Mouse (Mus musculus) G1E (cell line): ENCODE measurements around the gene Ap2s1. TPM values are rescaled to one million over a fixed set of nuclear protein-coding genes. Genes with fewer than 3 reads are reported as not detected.

Experiments used
- ATAC-seq: 2 replicates; pipeline ENCODE4 v1.8.0; 2016; ENCODE audit warnings: mild to moderate bottlenecking; ENCODE audit not compliant: insufficient number of reproducible peaks, poor library complexity, low FRiP score, severe bottlenecking; ENCODE audit errors: extremely low read depth
- DNase-seq: peaks from one replicate; pipeline ENCODE4 v3.0.0; 2012; ENCODE audit warnings: low spot score
- H3K27me3 ChIP-seq: 2 replicates; pipeline ENCODE4 v1.6.1; 2012; ENCODE audit warnings: mild to moderate bottlenecking, low read length, inconsistent platforms; ENCODE audit not compliant: insufficient read depth
- H3K36me3 ChIP-seq: replicated peaks from 2 replicates; pipeline ENCODE3; 2012; ENCODE audit warnings: mild to moderate bottlenecking, inconsistent platforms
- H3K4me1 ChIP-seq: 2 replicates; pipeline ENCODE4 v1.6.1; 2012; ENCODE audit warnings: low read depth, low read length, inconsistent platforms, mixed read lengths; ENCODE audit not compliant: insufficient read depth
- H3K4me3 ChIP-seq: 2 replicates; pipeline ENCODE4 v1.5.1; 2012; ENCODE audit warnings: low read depth, mild to moderate bottlenecking, inconsistent platforms, low read length, moderate library complexity, mixed read lengths
- H3K9me3 ChIP-seq: replicated peaks from 2 replicates; pipeline ENCODE4 v1.6.1; 2012; ENCODE audit warnings: inconsistent platforms
- CTCF ChIP-seq: IDR thresholded peaks from 2 replicates; pipeline ENCODE4 v1.5.1; 2012; ENCODE audit warnings: low read depth, low read length, inconsistent platforms, mixed read lengths
- GATA1 ChIP-seq: IDR thresholded peaks from 2 replicates; pipeline ENCODE4 v1.6.1; 2012; ENCODE audit warnings: borderline replicate concordance, low read length, inconsistent platforms, mixed read lengths
- GATA2 ChIP-seq: IDR thresholded peaks from 2 replicates; pipeline ENCODE4 v1.6.1; 2012; ENCODE audit warnings: low read depth, low read length, inconsistent platforms, borderline replicate concordance
- POLR2AphosphoS5 ChIP-seq: IDR thresholded peaks from 2 replicates; pipeline ENCODE4 v1.6.1; 2012; ENCODE audit warnings: low read depth, low read length, inconsistent platforms; ENCODE audit not compliant: insufficient replicate concordance
- TAL1 ChIP-seq: conservative IDR thresholded peaks from 2 replicates; pipeline ENCODE4 v1.6.1; 2012; ENCODE audit warnings: low read depth, low read length, inconsistent platforms, mixed read lengths
- polyA plus RNA-seq: library from polyadenylated mRNA; stranded (reverse); fragments of >175 nt; gene quantifications from 2 replicates; pipeline ENCODE4 v1.2.3, GENCODE M21; 2012
- total RNA-seq, 2 experiments: library from RNA; stranded (forward) in 1 of 2; stranded (reverse) in 1 of 2; fragments of 200-1000 nt in 1 of 2; fragments of >200 nt in 1 of 2; fragmentation: Nextera tagmentation in 1 of 2; gene quantifications; 2 replicates each; pipeline ENCODE4 v1.2.3; 2014 to 2017

Gene Ap2s1
- total and polyA plus RNA-seq, 3 experiments, result 71.1 to 373 (median 97.6) TPM

GRCm38 (mm10) chr7:16746093-16746492 lies 7.9 kb downstream of the Ap2s1 start:
- peaks cover 89% of the 10 kb centered on the region for H3K36me3 ChIP-seq
- DNase-seq (no peak), ATAC-seq (no peak; the same call in 1 of the 2 replicates)
- peaks cover 14% of the 10 kb centered on the region for H3K4me1 ChIP-seq
- H3K4me3 ChIP-seq, result no peak overlapping the region
- no peaks in the 10 kb centered on the region for H3K27me3 ChIP-seq
- no peaks in the 10 kb centered on the region for H3K9me3 ChIP-seq
- TF ChIP-seq TAL1 (no peak), CTCF (peak; percentile 73)

- H3K4me1 ChIP-seq, result peaks cover 20% of the 10 kb centered on the region
- DNase-seq (no peak), ATAC-seq (no peak)
- no peak for TF ChIP-seq POLR2AphosphoS5
- TF ChIP-seq CTCF, result no peak
- no peak for TF ChIP-seq GATA2
- TF ChIP-seq GATA1, result no peak
- TF ChIP-seq TAL1, result no peak
- H3K27me3 ChIP-seq, result no peaks in the 10 kb centered on the region
- H3K36me3 ChIP-seq, result peaks cover 74% of the 10 kb centered on the region
- H3K4me3 ChIP-seq, result no peak overlapping the region
- no peaks in the 10 kb centered on the region for H3K9me3 ChIP-seq
Measured at GRCm38 (mm10) chr7:16747656-16748055, 9.4 kb downstream of the Ap2s1 start.

- Histone ChIP-seq H3K9me3 (peaks cover 3% of the 10 kb centered on the region; the same call in 1 of the 2 replicates), H3K27me3 (no peaks in the 10 kb centered on the region; the same call in none of the 2 replicates), H3K4me3 (peak overlapping the region; percentile 39; the same call in 1 of the 2 replicates), H3K4me1 (peaks cover 15% of the 10 kb centered on the region), H3K36me3 (peaks cover 32% of the 10 kb centered on the region)
- no peak for DNase-seq
- TF ChIP-seq TAL1, result no peak
- no peak for TF ChIP-seq CTCF
- TF ChIP-seq POLR2AphosphoS5, result no peak
- no peak for TF ChIP-seq GATA1
- no peak for TF ChIP-seq GATA2
- ATAC-seq, result no peak; the same call in 1 of the 2 replicates
Measured at GRCm38 (mm10) chr7:16752016-16752415, 13.8 kb downstream of the Ap2s1 start.

DNA sequence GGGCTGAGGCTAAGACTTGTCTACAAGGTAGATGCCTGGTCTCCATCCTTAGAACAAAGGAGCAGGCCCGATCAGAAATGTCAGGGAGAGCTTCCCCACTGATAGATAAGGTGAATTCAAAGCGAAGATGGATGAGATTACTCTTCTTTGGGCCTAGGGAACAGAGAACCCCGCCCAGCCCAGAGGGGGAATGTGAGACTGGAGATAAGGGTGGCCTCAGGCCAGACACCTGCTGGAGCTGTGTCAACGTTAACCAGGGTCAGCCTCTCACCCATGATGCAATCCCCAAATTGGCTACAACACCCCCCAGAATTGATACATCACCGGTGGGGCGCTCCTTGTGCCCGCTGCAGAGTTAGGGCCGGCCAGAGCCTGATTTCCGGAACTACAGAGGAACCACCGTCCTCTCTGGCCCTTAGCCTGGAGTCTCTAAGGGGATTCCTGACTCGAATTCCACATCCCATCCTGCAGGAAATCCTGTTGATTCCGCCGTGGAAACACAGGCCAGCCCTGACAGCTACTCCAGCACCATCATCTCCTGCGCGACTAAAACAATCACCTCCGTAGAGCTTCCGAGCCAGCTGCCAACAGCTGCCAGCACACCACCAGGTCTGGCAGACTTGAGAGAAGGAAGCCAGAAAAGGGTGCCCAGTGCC lies 17.3 kb downstream of the Ap2s1 start:
- Histone ChIP-seq H3K27me3 (peaks cover 3% of the 10 kb centered on the region), H3K9me3 (peaks cover 3% of the 10 kb centered on the region; the same call in 1 of the 2 replicates), H3K4me1 (peaks cover 19% of the 10 kb centered on the region), H3K36me3 (peaks cover 2% of the 10 kb centered on the region), H3K4me3 (no peak overlapping the region)
- no peak for DNase-seq
- no peak for ATAC-seq
- TF ChIP-seq GATA2 (no peak), CTCF (no peak), GATA1 (no peak), TAL1 (no peak), POLR2AphosphoS5 (no peak)

DNA sequence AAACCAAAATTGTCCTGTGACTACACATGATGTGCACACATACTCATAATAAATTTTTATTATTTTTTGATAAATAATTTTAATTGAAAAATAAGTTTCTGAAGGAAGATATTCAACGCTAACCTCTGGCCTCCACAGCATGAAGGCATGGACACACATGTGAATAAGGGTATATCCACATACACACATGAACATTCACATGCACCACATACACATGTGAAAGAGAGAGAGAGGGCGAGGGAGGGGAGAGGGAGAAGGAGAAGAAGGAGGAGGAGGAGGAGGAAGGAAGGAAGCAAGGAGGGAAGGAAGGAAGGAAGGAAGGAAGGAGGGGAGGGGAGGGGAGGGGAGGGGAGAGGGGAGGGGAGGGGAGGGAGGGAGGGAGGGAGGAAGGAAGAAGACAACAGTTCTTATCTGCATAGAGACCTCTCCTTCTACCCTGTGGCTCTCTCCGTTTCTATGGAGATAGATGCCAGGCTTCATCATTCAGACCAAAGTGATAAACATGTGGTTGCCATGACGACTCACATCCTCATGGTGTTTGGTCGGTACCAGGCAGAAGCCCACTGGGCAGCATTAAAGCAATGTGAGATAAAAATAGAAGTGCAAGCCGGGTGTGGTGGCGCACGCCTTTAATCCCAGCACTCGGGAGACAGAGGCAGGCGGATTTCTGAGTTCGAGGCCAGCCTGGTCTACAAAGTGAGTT lies 20.8 kb downstream of the Ap2s1 start:
- Histone ChIP-seq H3K9me3 (peaks cover 3% of the 10 kb centered on the region; the same call in 1 of the 2 replicates), H3K27me3 (peaks cover 15% of the 10 kb centered on the region), H3K4me1 (peaks cover 10% of the 10 kb centered on the region; the same call in 1 of the 2 replicates), H3K36me3 (no peaks in the 10 kb centered on the region), H3K4me3 (no peak overlapping the region)
- TF ChIP-seq CTCF (no peak), GATA2 (no peak), TAL1 (no peak), GATA1 (no peak), POLR2AphosphoS5 (no peak)
- ATAC-seq (no peak), DNase-seq (no peak)

GRCm38 (mm10) chr7:16760292-16760691 lies 22.1 kb downstream of the Ap2s1 start:
- H3K4me1 ChIP-seq, result peaks cover 7% of the 10 kb centered on the region; the same call in 1 of the 2 replicates
- TF ChIP-seq POLR2AphosphoS5 (no peak), GATA2 (no peak), TAL1 (no peak), GATA1 (no peak), CTCF (no peak)
- peaks cover 15% of the 10 kb centered on the region for H3K27me3 ChIP-seq
- no peaks in the 10 kb centered on the region for H3K36me3 ChIP-seq
- ATAC-seq, result no peak
- DNase-seq, result no peak
- H3K9me3 ChIP-seq, result peaks cover 3% of the 10 kb centered on the region; the same call in 1 of the 2 replicates
- no peak overlapping the region for H3K4me3 ChIP-seq
